Mouse (Mus musculus) limb, embryonic 11.5 days (tissue): ENCODE data around the gene Tec. TPM values are rescaled to one million over a fixed set of nuclear protein-coding genes. Genes with fewer than 3 reads are reported as not detected.

Source experiments
- ATAC-seq: fragments of 200-750 bp; cut with Nextera tagmentation; 2 replicates; pipeline ENCODE4 v1.8.0; 2017; ENCODE audit warnings: low read depth; ENCODE audit not compliant: insufficient number of reproducible peaks, low FRiP score, low TSS enrichment
- DNase-seq: peaks from one replicate; pipeline ENCODE4 v3.0.0-alpha.2; 2015; ENCODE audit warnings: low spot score
- H3K27ac ChIP-seq: fragments of 300-500 bp; sonication (generic); replicated peaks from 2 replicates; pipeline ENCODE4 v1.5.1; 2014; ENCODE audit warnings: low read depth, mild to moderate bottlenecking, low read length
- H3K27me3 ChIP-seq: fragments of 300-500 bp; sonication (generic); 2 replicates; pipeline ENCODE4 v1.6.1; 2014; ENCODE audit warnings: mild to moderate bottlenecking, low read length, mixed read lengths; ENCODE audit not compliant: control insufficient read depth, insufficient read depth
- H3K36me3 ChIP-seq: fragments of 300-500 bp; sonication (generic); 2 replicates; pipeline ENCODE4 v1.6.1; 2014; ENCODE audit warnings: mild to moderate bottlenecking, low read length, moderate library complexity, mixed read lengths; ENCODE audit not compliant: control insufficient read depth, insufficient read depth
- H3K4me1 ChIP-seq: fragments of 300-500 bp; sonication (generic); 2 replicates; pipeline ENCODE4 v1.6.1; 2014; ENCODE audit warnings: low read length, mixed read lengths; ENCODE audit not compliant: control insufficient read depth, insufficient read depth
- H3K4me2 ChIP-seq: fragments of 300-500 bp; sonication (generic); 2 replicates; pipeline ENCODE4 v1.6.1; 2014; ENCODE audit warnings: low read depth, mild to moderate bottlenecking, moderate library complexity; ENCODE audit not compliant: severe bottlenecking
- H3K4me3 ChIP-seq: fragments of 300-500 bp; sonication (generic); 2 replicates; pipeline ENCODE4 v1.5.1; 2014; ENCODE audit warnings: low read depth, low read length
- H3K9ac ChIP-seq: fragments of 300-500 bp; sonication (generic); 2 replicates; pipeline ENCODE4 v1.6.1; 2014; ENCODE audit warnings: mild to moderate bottlenecking, low read length
- H3K9me3 ChIP-seq: fragments of 300-500 bp; sonication (generic); 2 replicates; pipeline ENCODE4 v1.6.1; 2016; ENCODE audit warnings: low read length; ENCODE audit not compliant: control insufficient read depth
- WGBS: fragments of 180-500 bp; shearing (Covaris S2); extraction: QIAGEN DNeasy Blood & Tissue Kit; methylation state at CpG from one replicate; pipeline ENCODE4 v1.1.7; 2014; 5-methylcytosine and 5-hydroxymethylcytosine counted together
- polyA plus RNA-seq: library from polyadenylated mRNA; unstranded; fragments of >200 nt; fragmentation: Nextera tagmentation; extraction: Ambion mirVana; gene quantifications from 2 replicates; pipeline ENCODE4 v1.2.1, GENCODE M21; 2014

Tec gene
- polyA plus RNA-seq, 1 experiment from 2014 or later = 2.3 TPM

GRCm38 (mm10) chr5:72761758-72762157, 106.5 kb downstream of the Tec start:
- Histone ChIP-seq H3K4me2 (no peak overlapping the region), H3K27me3 (no peaks in the 10 kb centered on the region), H3K4me3 (no peak overlapping the region), H3K36me3 (no peaks in the 10 kb centered on the region), H3K27ac (no peak overlapping the region), H3K9me3 (no peaks in the 10 kb centered on the region), H3K9ac (no peak overlapping the region), H3K4me1 (no peaks in the 10 kb centered on the region)
- no peak for ATAC-seq
- DNase-seq = no peak
- WGBS = 91% methylated on average over 5 of the region's 5 CpGs

- Histone ChIP-seq H3K4me1 (no peaks in the 10 kb centered on the region), H3K27ac (no peak overlapping the region), H3K27me3 (no peaks in the 10 kb centered on the region), H3K9ac (no peak overlapping the region), H3K4me3 (no peak overlapping the region), H3K4me2 (no peak overlapping the region), H3K36me3 (no peaks in the 10 kb centered on the region), H3K9me3 (no peaks in the 10 kb centered on the region)
- DNase-seq = no peak
- WGBS = 63% methylated on average over 5 of the region's 5 CpGs
- no peak for ATAC-seq
These were observed 107.0 kb downstream of the Tec start for GRCm38 (mm10) chr5:72761237-72761636.

GRCm38 (mm10) chr5:72758925-72759924, 109.1 kb downstream of the Tec start:
- H3K4me1 ChIP-seq = no peaks in the 10 kb centered on the region
- no peaks in the 10 kb centered on the region for H3K36me3 ChIP-seq
- ATAC-seq = no peak
- 76% methylated on average over 13 of the region's 13 CpGs for WGBS
- DNase-seq = no peak
- no peaks in the 10 kb centered on the region for H3K9me3 ChIP-seq
- no peak overlapping the region for H3K9ac ChIP-seq
- H3K4me3 ChIP-seq = no peak overlapping the region
- no peak overlapping the region for H3K4me2 ChIP-seq
- H3K27me3 ChIP-seq = no peaks in the 10 kb centered on the region
- no peak overlapping the region for H3K27ac ChIP-seq

GRCm38 (mm10) chr5:72757155-72757773, 111.0 kb downstream of the Tec start:
- Histone ChIP-seq H3K4me3 (no peak overlapping the region), H3K9me3 (no peaks in the 10 kb centered on the region), H3K9ac (no peak overlapping the region), H3K36me3 (no peaks in the 10 kb centered on the region), H3K4me2 (no peak overlapping the region), H3K27me3 (no peaks in the 10 kb centered on the region), H3K4me1 (no peaks in the 10 kb centered on the region), H3K27ac (no peak overlapping the region)
- DNase-seq (no peak), ATAC-seq (no peak)
- WGBS = 81% methylated on average over 18 of the region's 18 CpGs

GRCm38 (mm10) chr5:72755941-72756340, 112.3 kb downstream of the Tec start:
- ATAC-seq (no peak), DNase-seq (no peak)
- Histone ChIP-seq H3K4me2 (no peak overlapping the region), H3K4me3 (no peak overlapping the region), H3K36me3 (no peaks in the 10 kb centered on the region), H3K9me3 (no peaks in the 10 kb centered on the region), H3K9ac (no peak overlapping the region), H3K27me3 (no peaks in the 10 kb centered on the region), H3K27ac (no peak overlapping the region), H3K4me1 (no peaks in the 10 kb centered on the region)
- WGBS = 88% methylated on average over 8 of the region's 8 CpGs

- Histone ChIP-seq H3K27me3 (no peaks in the 10 kb centered on the region), H3K4me2 (no peak overlapping the region), H3K9me3 (no peaks in the 10 kb centered on the region), H3K27ac (no peak overlapping the region), H3K36me3 (no peaks in the 10 kb centered on the region), H3K4me1 (no peaks in the 10 kb centered on the region), H3K4me3 (no peak overlapping the region), H3K9ac (no peak overlapping the region)
- ATAC-seq = no peak
- 88% methylated on average over 2 of the region's 2 CpGs for WGBS
- DNase-seq = no peak
These were observed 113.2 kb downstream of the Tec start for GRCm38 (mm10) chr5:72755035-72755434.

- ATAC-seq (no peak), DNase-seq (no peak)
- H3K4me3 ChIP-seq = no peak within 1 kb of the TSS
- H3K9ac ChIP-seq = no peak within 1 kb of the TSS
- no peaks in the 10 kb centered on the region for H3K27me3 ChIP-seq
- H3K4me2 ChIP-seq = no peak within 1 kb of the TSS
- WGBS = 85% methylated on average over 5 of the region's 5 CpGs
- H3K27ac ChIP-seq = no peak within 1 kb of the TSS
- H3K9me3 ChIP-seq = no peaks in the 10 kb centered on the region
- H3K4me1 ChIP-seq = no peaks in the 10 kb centered on the region
- H3K36me3 ChIP-seq = no peaks in the 10 kb centered on the region
These were observed 115.7 kb downstream of the Tec start, which contains the start of gene Txk for GRCm38 (mm10) chr5:72752585-72752984. Txk (minus strand) TSS chr5:72752777.

- H3K4me2 ChIP-seq = no peak overlapping the region
- H3K4me3 ChIP-seq = no peak overlapping the region
- H3K27me3 ChIP-seq = no peaks in the 10 kb centered on the region
- WGBS = 91% methylated on average over 7 of the region's 7 CpGs
- no peaks in the 10 kb centered on the region for H3K36me3 ChIP-seq
- H3K4me1 ChIP-seq = no peaks in the 10 kb centered on the region
- H3K27ac ChIP-seq = no peak overlapping the region
- ATAC-seq = no peak
- no peak for DNase-seq
- no peaks in the 10 kb centered on the region for H3K9me3 ChIP-seq
- no peak overlapping the region for H3K9ac ChIP-seq
These were observed 117.1 kb downstream of the Tec start for GRCm38 (mm10) chr5:72751056-72751758.
